In genomic region chr12:113133861-113134403, GRCm38 (mm10) we compare ENCODE assay signal across 22 mouse cellular contexts. TPM values are rescaled to one million over a fixed set of nuclear protein-coding genes. Genes with fewer than 3 reads are reported as not detected.
A peak's percentile ranks its signal among the peaks of the same experiment; 100 is the strongest.
DNase-seq lines count a peak whose midpoint lies in the region; ATAC-seq and TF ChIP-seq lines count a peak whose summit lies in the region.
"Had no signal": no experiment of that assay in that cellular context is flagged by ENCODE, and none has a peak within 500 bp of the region (broad histone marks: within the 10 kb centered on the region; RNA-seq: fewer than 3 reads in every experiment).

No protein-coding gene starts in this region.

- intact Hi-C loops in heart, postnatal 36 days (cut with DNase I) = no loop called here
- intact Hi-C loops in heart, postnatal 25 days (cut with DNase I) = no loop called here

- WGBS in heart, embryonic 14.5 days = 41% methylated on average over 5 of the region's 5 CpGs
- 66% methylated on average over 5 of the region's 5 CpGs for WGBS in stomach, postnatal 0 days
- WGBS in liver, postnatal 0 days (ENCODE audit: insufficient replicate concordance) = 79% methylated on average over 5 of the region's 5 CpGs

- ATAC-seq in heart, embryonic 14.5 days (ENCODE audit: insufficient number of reproducible peaks, insufficient read depth, low FRiP score, low read depth) = no peak
- no peak; the same call in 1 of the 2 replicates for ATAC-seq in stomach, postnatal 0 days (ENCODE audit: low FRiP score, low TSS enrichment)
- ATAC-seq in liver, postnatal 0 days = no peak
- ATAC-seq: forebrain, embryonic 16.5 days had no signal

- H3K4me3 ChIP-seq in heart, embryonic 14.5 days (ENCODE audit: control insufficient read depth in 1 of 2, insufficient read depth in 1 of 2, low read depth in 1 of 2, low read length in 2 of 2) = no peak overlapping the region
- no peak overlapping the region for H3K4me3 ChIP-seq in testis, adult 2 months (ENCODE audit: control insufficient read depth, low read depth, low read length)
- no peak overlapping the region for H3K4me3 ChIP-seq in stomach, postnatal 0 days (ENCODE audit: low read depth, low read length)
- H3K4me3 ChIP-seq in liver, postnatal 0 days (ENCODE audit: low read depth, low read length) = no peak overlapping the region
- H3K4me3 ChIP-seq: forebrain, embryonic 10.5 days; hindbrain, embryonic 15.5 days; limb, embryonic 10.5 days; liver, embryonic 15.5 days; midbrain, embryonic 12.5 days; neural tube, embryonic 15.5 days had no signal

- TF ChIP-seq POLR2A in testis, adult 2 months (IDR thresholded peaks at IDR 0.05; ENCODE audit: control insufficient read depth, low read depth, low read length) = no peak

- H3K36me3 ChIP-seq in heart, embryonic 14.5 days (ENCODE audit: control insufficient read depth, insufficient read depth, low read length) = peaks cover 88% of the 10 kb centered on the region
- H3K36me3 ChIP-seq in testis, adult 2 months (ENCODE audit: control insufficient read depth, insufficient read depth, low read length) = peaks cover 2% of the 10 kb centered on the region; the same call in 1 of the 2 replicates
- peaks cover 51% of the 10 kb centered on the region for H3K36me3 ChIP-seq in stomach, postnatal 0 days (ENCODE audit: control insufficient read depth, insufficient read depth, low read length)
- peaks cover 78% of the 10 kb centered on the region for H3K36me3 ChIP-seq in liver, postnatal 0 days (replicated peaks; ENCODE audit: insufficient read depth, low read length)

- H3K27ac ChIP-seq in heart, embryonic 14.5 days (replicated peaks in 1 of 2; ENCODE audit: control insufficient read depth in 1 of 2, insufficient read depth in 1 of 2, low read depth in 2 of 2, low read length in 2 of 2) = peak overlapping the region; percentile 94 to 97
- no peak overlapping the region for H3K27ac ChIP-seq in testis, adult 2 months (ENCODE audit: control insufficient read depth, insufficient read depth, low read depth, low read length)
- H3K27ac ChIP-seq in stomach, postnatal 0 days (replicated peaks) = no peak overlapping the region
- no peak overlapping the region for H3K27ac ChIP-seq in liver, postnatal 0 days (ENCODE audit: low read depth)
- H3K27ac ChIP-seq: forebrain, embryonic 10.5 days; hindbrain, embryonic 15.5 days; limb, embryonic 10.5 days; liver, embryonic 15.5 days; midbrain, embryonic 12.5 days; neural tube, embryonic 15.5 days had no signal

- H3K27me3 ChIP-seq in heart, embryonic 14.5 days (ENCODE audit: control insufficient read depth, insufficient read depth, low read length) = no peaks in the 10 kb centered on the region
- H3K27me3 ChIP-seq in testis, adult 2 months (ENCODE audit: control insufficient read depth, insufficient read depth, low read length) = no peaks in the 10 kb centered on the region
- no peaks in the 10 kb centered on the region for H3K27me3 ChIP-seq in stomach, postnatal 0 days (ENCODE audit: control insufficient read depth, insufficient read depth, low read length)
- no peaks in the 10 kb centered on the region for H3K27me3 ChIP-seq in liver, postnatal 0 days (ENCODE audit: insufficient read depth, low read length)
- H3K27me3 ChIP-seq: hindbrain, embryonic 15.5 days; midbrain, embryonic 12.5 days; neural tube, embryonic 15.5 days had no signal

- peak overlapping the region; percentile 52 for H3K9ac ChIP-seq in heart, embryonic 14.5 days (ENCODE audit: low read length)
- H3K9ac ChIP-seq in stomach, postnatal 0 days (ENCODE audit: low read length) = no peak overlapping the region
- no peak overlapping the region for H3K9ac ChIP-seq in liver, postnatal 0 days (replicated peaks)
- H3K9ac ChIP-seq: hindbrain, embryonic 15.5 days; liver, embryonic 15.5 days; midbrain, embryonic 12.5 days; neural tube, embryonic 15.5 days had no signal

- peak overlapping the region; percentile 38; the same call in 1 of the 2 replicates for H3K4me2 ChIP-seq in heart, embryonic 14.5 days (ENCODE audit: low read length)
- H3K4me2 ChIP-seq in stomach, postnatal 0 days (replicated peaks; ENCODE audit: low read depth) = no peak overlapping the region
- H3K4me2 ChIP-seq in liver, postnatal 0 days (ENCODE audit: low read depth, low read length) = no peak overlapping the region
- H3K4me2 ChIP-seq: hindbrain, embryonic 15.5 days; liver, embryonic 15.5 days; midbrain, embryonic 12.5 days; neural tube, embryonic 15.5 days had no signal

- peak; percentile 94 for DNase-seq in heart, adult 11 months
- DNase-seq in heart, postnatal 36 days = no peak
- DNase-seq in heart, postnatal 25 days (ENCODE audit: low spot score) = no peak
- no peak for DNase-seq in testis, postnatal 10 days (ENCODE audit: low spot score)
- DNase-seq in stomach, postnatal 0 days (ENCODE audit: low spot score) = peak; percentile 58
- no peak for DNase-seq in liver, postnatal 0 days
- DNase-seq: cerebellum, adult 11-12 months; gastrocnemius, postnatal 14 days; kidney, postnatal 4 days; liver; right cerebral cortex, adult 18-20 months; thymus, adult 18-20 months; thymus, postnatal 4 days had no signal

- no peak for TF ChIP-seq EP300 in stomach, postnatal 0 days (optimal IDR thresholded peaks at IDR 0.05)
- no peak for TF ChIP-seq EP300 in liver, postnatal 0 days (IDR thresholded peaks at IDR 0.05; ENCODE audit: low read depth)

- TF ChIP-seq CTCF in testis, adult 2 months (IDR thresholded peaks at IDR 0.05; ENCODE audit: control insufficient read depth, insufficient read depth, insufficient replicate concordance, low read depth, low read length) = 0 out of 2 replicates have a peak, but pooled peaks have one; percentile 1
- no peak for TF ChIP-seq CTCF in stomach, postnatal 0 days (IDR thresholded peaks at IDR 0.05; ENCODE audit: low read depth)
- no peak for TF ChIP-seq CTCF in liver, postnatal 0 days (IDR thresholded peaks at IDR 0.05; ENCODE audit: low read depth)

- no peaks in the 10 kb centered on the region for H3K9me3 ChIP-seq in heart, embryonic 14.5 days (ENCODE audit: control insufficient read depth, low read length)
- no peaks in the 10 kb centered on the region for H3K9me3 ChIP-seq in stomach, postnatal 0 days (ENCODE audit: control insufficient read depth, low read length)
- no peaks in the 10 kb centered on the region for H3K9me3 ChIP-seq in liver, postnatal 0 days (ENCODE audit: low read length)
- H3K9me3 ChIP-seq: forebrain, embryonic 10.5 days; hindbrain, embryonic 15.5 days; limb, embryonic 10.5 days; liver, embryonic 15.5 days; midbrain, embryonic 12.5 days; neural tube, embryonic 15.5 days had no signal

- H3K4me1 ChIP-seq in heart, embryonic 14.5 days (ENCODE audit: control insufficient read depth in 2 of 2, insufficient read depth in 2 of 2, low read length in 2 of 2) = peaks cover 65 to 71% of the 10 kb centered on the region in 2 experiments
- H3K4me1 ChIP-seq in testis, adult 2 months (ENCODE audit: control insufficient read depth, insufficient read depth, low read length) = peaks cover 2% of the 10 kb centered on the region
- H3K4me1 ChIP-seq in stomach, postnatal 0 days (replicated peaks; ENCODE audit: control insufficient read depth, insufficient read depth) = peaks cover 3% of the 10 kb centered on the region; the same call in 1 of the 2 replicates
- H3K4me1 ChIP-seq in liver, postnatal 0 days (ENCODE audit: insufficient read depth) = no peaks in the 10 kb centered on the region

RNA-seq across cellular contexts. Expression of gene Crip2, which starts 6.1 kb away (rescaled TPM):
- 1,000 to 10,000 TPM; 1,482 to 1,552 TPM for total RNA-seq in heart, postnatal 36 days (2021)
- polyA plus RNA-seq in heart, embryonic 14.5 days (2014; fragmentation: Nextera tagmentation; extraction: Ambion mirVana) = 1,706 and 1,786 TPM in 2 replicates
- total RNA-seq in heart, postnatal 25 days (2021) = 1,000 to 10,000 TPM; 1,410 to 1,505 TPM
- 178 and 179 TPM in 2 replicates for polyA plus RNA-seq in testis, adult 2 months (2012; rRNA removed)
- 106 and 112 TPM in 2 replicates for polyA plus RNA-seq in stomach, postnatal 0 days (2015; fragmentation: Nextera tagmentation; extraction: Ambion mirVana)
- 65.1 and 67.4 TPM in 2 replicates for polyA plus RNA-seq in liver, postnatal 0 days (2015; fragmentation: Nextera tagmentation; extraction: Ambion mirVana)

RNA-seq across cellular contexts. Expression of gene Crip1, which starts 12.2 kb away (rescaled TPM):
- total RNA-seq in heart, postnatal 36 days (2021) = 100 to 1,000 TPM; 190 to 198 TPM
- 586 and 589 TPM in 2 replicates for polyA plus RNA-seq in heart, embryonic 14.5 days (2014; fragmentation: Nextera tagmentation; extraction: Ambion mirVana)
- 100 to 1,000 TPM; 178 to 211 TPM for total RNA-seq in heart, postnatal 25 days (2021)
- 30.4 and 106 TPM in 2 replicates for polyA plus RNA-seq in testis, adult 2 months (2012; rRNA removed)
- 585 and 865 TPM in 2 replicates for polyA plus RNA-seq in stomach, postnatal 0 days (2015; fragmentation: Nextera tagmentation; extraction: Ambion mirVana)
- 174 and 181 TPM in 2 replicates for polyA plus RNA-seq in liver, postnatal 0 days (2015; fragmentation: Nextera tagmentation; extraction: Ambion mirVana)

RNA-seq across cellular contexts. Expression of gene Tedc1, which starts 22.3 kb away (rescaled TPM):
- under 1 TPM; 0.19 to 0.49 TPM for total RNA-seq in heart, postnatal 36 days (2021)
- 13.3 and 17.5 TPM in 2 replicates for polyA plus RNA-seq in heart, embryonic 14.5 days (2014; fragmentation: Nextera tagmentation; extraction: Ambion mirVana)
- total RNA-seq in heart, postnatal 25 days (2021) = under 1 TPM; 0.61 to 0.83 TPM
- polyA plus RNA-seq in testis, adult 2 months (2012; rRNA removed) = 46.9 and 48.0 TPM in 2 replicates
- polyA plus RNA-seq in stomach, postnatal 0 days (2015; fragmentation: Nextera tagmentation; extraction: Ambion mirVana) = 5.7 and 6.0 TPM in 2 replicates
- polyA plus RNA-seq in liver, postnatal 0 days (2015; fragmentation: Nextera tagmentation; extraction: Ambion mirVana) = 3.9 and 4.6 TPM in 2 replicates

RNA-seq across cellular contexts. Expression of gene Mta1, which starts 35.9 kb away (rescaled TPM):
- 10 to 100 TPM; 48.7 to 56.4 TPM for total RNA-seq in heart, postnatal 36 days (2021)
- 14.6 and 15.5 TPM in 2 replicates for polyA plus RNA-seq in heart, embryonic 14.5 days (2014; fragmentation: Nextera tagmentation; extraction: Ambion mirVana)
- 10 to 100 TPM; 48.4 to 49.3 TPM for total RNA-seq in heart, postnatal 25 days (2021)
- 57.9 and 63.9 TPM in 2 replicates for polyA plus RNA-seq in testis, adult 2 months (2012; rRNA removed)
- polyA plus RNA-seq in stomach, postnatal 0 days (2015; fragmentation: Nextera tagmentation; extraction: Ambion mirVana) = 4.9 and 5.3 TPM in 2 replicates
- polyA plus RNA-seq in liver, postnatal 0 days (2015; fragmentation: Nextera tagmentation; extraction: Ambion mirVana) = 3.6 and 3.9 TPM in 2 replicates

RNA-seq across cellular contexts. Expression of gene Tmem121, which starts 51.8 kb away (rescaled TPM):
- not detected for total RNA-seq in heart, postnatal 36 days (2021)
- 1.1 and 1.2 TPM in 2 replicates for polyA plus RNA-seq in heart, embryonic 14.5 days (2014; fragmentation: Nextera tagmentation; extraction: Ambion mirVana)
- total RNA-seq in heart, postnatal 25 days (2021) = under 1 TPM in 1 of 2 experiments, not detected in 1; 0.17 TPM
- 1.0 and 1.3 TPM in 2 replicates for polyA plus RNA-seq in testis, adult 2 months (2012; rRNA removed)
- 4.2 and 4.6 TPM in 2 replicates for polyA plus RNA-seq in stomach, postnatal 0 days (2015; fragmentation: Nextera tagmentation; extraction: Ambion mirVana)
- 0.20 and 0.21 TPM in 2 replicates for polyA plus RNA-seq in liver, postnatal 0 days (2015; fragmentation: Nextera tagmentation; extraction: Ambion mirVana)

Comparison
In these comparisons a context has a peak if more than half of its experiments do, and no peak if none do; other contexts are left out.
1. DNase-seq: peak in heart, adult 11 months (single experiment) and stomach, postnatal 0 days (single experiment); none in heart, postnatal 36 days (0 of 2), heart, postnatal 25 days (single experiment), testis, postnatal 10 days (single experiment) and liver, postnatal 0 days (single experiment).
2. H3K27ac ChIP-seq: peak in heart, embryonic 14.5 days (2 of 2); none in testis, adult 2 months (single experiment), stomach, postnatal 0 days (single experiment) and liver, postnatal 0 days (single experiment).